Mouse (Mus musculus): Measurements from ENCODE around the gene Prkn. TPM values are rescaled to one million over a fixed set of nuclear protein-coding genes. Genes with fewer than 3 reads are reported as not detected.

Prkn gene
- total RNA-seq, 2 experiments from 2014 or later = 14.6 to 20.3 TPM

DNA sequence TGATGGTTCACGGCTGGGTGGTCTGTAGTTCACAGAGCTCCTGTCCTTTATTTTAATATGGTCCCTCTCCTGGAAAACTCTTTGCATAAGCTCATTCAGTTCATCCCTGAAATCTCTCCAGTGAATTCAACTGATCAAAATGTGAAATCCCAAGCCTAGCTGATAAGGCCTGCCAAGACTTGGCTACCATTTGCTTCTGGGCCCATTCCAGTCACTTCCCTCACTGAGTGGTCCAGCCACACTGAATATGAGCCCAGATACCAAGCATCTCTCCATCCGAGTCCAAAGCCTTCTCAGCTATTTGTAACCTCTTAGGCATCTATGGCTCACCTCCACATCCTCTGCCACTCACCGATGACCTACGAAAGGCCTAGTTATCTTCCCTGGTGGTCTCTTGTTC is 427.8 kb downstream of the Prkn start:
- no peak for DNase-seq (ENCODE audit: low spot score in 2 of 2)

DNA sequence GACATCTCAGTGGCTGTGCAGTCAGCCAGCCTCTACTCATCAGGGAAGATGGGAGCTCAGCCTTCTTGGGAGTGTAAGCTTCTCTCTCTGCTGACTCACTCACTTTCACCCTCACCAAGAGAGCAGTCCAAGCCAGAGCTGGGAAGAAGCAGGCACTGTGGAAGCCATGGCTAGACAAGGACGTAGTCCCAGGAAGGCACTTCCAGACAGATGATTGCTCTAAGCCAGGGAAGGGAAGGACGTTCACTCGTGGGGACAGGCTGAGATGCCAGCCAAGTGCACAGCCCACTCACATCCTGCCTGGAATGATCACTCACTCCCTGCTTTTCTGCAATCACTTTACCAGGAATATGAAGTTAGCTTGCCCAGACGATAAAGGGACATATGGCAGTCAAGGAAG is 430.0 kb downstream of the Prkn start:
- DNase-seq (ENCODE audit: low spot score in 2 of 2) = no peak

DNA sequence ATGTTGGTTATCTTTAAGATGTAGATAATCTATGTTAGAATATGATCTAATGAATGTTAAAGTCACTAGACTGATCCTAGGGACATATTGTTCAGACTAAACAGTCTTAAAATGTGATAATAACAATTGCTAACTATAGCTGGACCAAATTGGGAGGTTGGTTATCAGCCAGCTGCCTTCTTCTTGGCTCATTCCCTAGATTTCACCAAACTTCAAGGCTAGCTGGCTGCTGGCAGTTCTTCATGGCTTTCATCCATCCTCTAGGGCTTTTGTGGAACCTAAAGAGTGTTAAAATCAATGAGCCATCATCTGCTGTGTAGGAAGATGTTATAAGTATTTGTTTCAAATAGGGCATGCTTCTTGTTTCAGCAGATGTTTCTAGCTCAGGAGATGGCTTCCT is 431.7 kb downstream of the Prkn start:
- peak in 1 of 2 experiments; percentile 39 for DNase-seq (ENCODE audit: low spot score in 2 of 2)

DNA sequence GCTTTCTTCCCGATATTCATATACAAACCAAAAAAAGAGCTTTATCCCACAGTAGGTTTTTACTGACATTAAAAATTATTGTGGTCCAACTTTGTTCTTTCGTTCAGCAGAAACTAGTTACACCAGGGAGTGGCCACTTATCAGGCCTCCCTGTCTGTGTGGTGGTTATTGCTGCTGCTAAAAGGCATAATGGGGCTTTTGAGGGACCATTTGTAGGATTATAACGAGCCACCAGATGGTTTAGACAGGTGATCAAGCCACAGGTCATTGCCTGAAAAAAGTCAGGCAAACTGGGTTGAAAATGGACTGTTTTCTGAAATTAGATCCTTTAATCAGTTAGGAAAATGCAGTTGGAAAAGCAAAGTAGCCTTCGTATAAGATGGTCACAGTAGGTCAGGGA is 444.1 kb downstream of the Prkn start:
- DNase-seq (ENCODE audit: low spot score in 2 of 2) = no peak

DNA sequence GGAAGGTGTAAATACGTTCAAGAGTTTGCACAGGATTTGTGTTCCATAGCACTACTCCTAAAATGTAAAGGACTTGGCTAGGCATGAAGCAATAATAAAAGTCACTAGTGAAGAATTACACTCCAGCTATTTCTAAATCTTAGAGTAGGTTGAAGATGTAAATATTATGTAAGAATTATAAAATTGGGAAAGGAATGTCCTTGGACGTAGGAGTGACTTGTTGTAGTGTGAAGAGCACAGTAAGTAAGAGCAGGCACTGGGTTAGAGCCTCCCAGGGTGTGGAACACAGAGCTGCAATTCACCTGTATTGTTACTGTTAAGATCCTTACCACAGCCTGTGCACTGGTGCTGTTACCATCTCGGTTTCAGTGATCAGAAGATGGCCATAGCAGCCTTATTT is 450.0 kb downstream of the Prkn start:
- no peak for DNase-seq (ENCODE audit: low spot score in 2 of 2)

DNA sequence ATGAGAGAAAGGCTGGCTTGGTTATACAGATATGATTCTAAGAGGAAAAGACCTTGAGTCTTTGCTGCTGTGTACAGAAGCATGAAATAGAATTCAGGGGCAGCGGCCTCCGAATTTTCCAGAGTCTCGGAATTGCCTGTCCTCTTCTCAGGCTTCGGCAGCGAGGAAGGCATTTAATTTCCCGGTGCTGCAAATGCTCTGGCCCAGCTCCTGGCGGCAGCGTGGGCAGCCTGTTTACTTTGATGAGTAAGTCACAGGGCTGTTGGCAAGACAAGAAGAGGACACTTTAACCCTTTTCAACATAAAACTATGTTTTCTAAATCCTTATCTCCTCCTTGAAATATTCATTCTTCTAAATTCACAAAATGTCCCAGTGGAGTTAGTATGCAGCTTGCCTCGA is 462.9 kb downstream of the Prkn start:
- DNase-seq (ENCODE audit: low spot score in 2 of 2) = peak; percentile 24 to 26

DNA sequence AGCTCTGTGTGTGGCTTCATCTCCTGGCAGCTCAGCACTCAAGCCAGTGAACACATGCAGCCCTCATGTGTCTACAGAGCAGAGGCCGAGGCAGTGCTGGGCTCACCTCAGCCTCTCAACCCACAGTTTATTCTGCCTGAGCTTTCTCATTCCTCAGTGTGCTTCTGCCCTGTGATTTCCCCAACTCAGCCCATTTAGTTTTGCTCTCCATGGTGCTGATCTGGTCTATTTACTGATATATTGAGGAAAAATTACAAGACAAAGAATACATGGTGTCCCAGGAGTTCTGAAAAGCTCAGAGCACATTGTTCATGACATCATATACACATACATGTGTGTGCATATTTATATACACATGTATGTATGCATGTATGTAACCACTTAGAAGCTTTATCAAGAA is 469.7 kb downstream of the Prkn start:
- DNase-seq (ENCODE audit: low spot score in 2 of 2) = no peak

DNA sequence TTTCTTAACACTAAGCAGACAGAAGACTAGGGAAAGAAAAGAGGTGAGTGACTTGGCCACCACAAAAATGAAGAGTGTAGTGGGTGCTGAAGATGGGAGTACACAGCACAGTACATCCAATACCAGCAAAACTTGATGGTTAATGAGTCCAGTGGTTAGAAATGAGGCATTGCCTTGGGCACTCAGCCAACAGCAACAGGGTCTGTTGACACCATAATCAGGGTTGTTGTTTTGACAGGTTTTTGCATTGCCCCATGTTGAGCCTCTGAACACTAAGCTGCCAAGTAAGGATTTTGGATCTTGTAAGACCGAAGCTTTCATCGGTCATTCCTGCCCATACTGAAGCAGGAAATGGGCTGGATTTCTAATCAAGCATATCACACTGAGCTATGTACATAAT is 474.0 kb downstream of the Prkn start:
- DNase-seq (ENCODE audit: low spot score in 2 of 2) = no peak

DNA sequence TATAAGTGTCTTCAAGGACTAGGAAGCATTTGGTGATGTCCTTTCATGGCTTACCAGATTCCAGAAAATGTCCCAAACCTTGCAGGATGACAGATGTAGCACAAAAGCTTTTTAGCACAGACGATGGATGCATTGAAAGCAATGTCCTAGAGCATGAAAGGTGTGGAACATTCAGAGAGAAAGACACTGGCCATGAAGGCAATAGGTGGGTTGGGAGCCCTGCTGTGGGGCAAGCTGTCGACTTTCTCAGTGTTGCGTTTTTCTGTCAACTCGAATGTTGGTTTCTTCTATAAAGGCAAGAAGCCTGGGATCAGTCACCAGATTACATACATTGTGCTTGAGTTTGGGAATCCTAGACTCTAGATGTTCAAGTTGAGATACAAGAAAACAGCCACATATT is 475.5 kb downstream of the Prkn start:
- DNase-seq (ENCODE audit: low spot score in 2 of 2) = no peak

DNA sequence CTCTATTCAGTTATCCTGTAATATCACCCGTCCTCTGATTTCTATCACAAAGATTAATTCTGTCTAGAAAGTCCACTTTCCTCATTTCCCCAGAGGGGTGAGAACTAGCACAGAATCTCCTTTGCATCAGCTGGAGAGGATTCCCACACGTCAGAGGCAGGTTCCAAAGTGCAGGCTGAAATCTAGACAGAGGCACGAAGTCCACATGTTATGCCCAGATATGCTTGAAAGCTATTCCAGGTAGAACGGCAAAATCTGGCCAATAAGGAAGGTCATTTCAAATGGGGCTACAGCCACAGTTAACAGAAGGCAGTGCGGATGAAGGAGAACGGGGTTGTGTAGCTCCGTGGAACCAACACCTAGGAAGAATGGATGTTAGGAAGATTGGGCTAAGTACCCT is 478.8 kb downstream of the Prkn start:
- no peak for DNase-seq (ENCODE audit: low spot score in 2 of 2)

DNA sequence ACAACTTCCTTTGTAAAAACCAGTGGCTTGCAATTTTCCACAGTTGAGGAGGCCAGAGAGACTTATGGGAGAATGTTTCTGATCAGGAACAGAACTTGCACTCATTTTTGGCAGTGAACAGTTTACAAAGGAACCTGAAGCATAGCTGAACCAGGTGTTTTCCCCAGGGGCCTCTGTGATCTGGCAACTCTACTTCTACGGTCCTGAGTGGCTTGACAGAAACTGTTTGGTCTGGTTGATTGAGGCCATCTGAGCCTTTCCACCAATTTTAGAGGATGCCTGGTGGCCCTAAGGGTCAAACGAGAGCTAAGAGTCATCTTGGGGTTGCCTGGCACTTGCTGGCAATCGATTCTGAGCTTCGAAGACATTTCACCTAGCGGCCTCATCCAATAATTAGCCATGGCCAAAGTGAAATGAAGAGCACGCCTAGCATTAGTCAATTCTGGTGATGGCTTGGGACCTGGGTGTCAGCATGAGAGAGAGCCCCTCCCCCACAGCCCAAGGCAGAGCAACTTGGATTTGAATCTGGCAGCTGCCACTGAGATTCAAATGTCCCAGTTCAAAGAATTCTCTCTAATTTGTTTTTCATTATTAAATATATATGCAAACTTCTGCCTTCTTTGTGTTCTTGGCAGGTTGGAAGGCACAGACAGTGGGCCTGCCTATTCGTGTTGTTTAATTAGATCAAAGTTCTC is 479.6 kb downstream of the Prkn start:
- DNase-seq (ENCODE audit: low spot score in 2 of 2) = no peak

DNA sequence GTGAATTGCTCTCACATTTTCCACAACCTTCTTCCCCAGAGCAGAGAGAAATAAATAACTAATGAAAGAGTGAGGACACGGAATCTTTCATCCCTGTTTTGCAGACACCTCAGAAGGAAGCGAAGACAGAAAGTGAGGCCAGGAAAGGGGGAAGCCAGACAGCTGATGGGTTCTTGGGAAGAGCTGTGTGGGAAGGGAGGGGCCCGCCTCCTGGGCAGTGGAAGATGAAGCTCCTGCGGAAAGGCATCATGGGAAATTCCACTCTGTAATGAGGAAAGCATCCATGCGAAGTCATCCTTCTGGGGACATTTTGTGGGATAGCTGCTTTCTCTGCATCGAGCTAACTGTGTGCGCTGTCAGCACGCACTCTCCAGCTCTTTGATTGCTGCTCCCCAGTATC is 491.9 kb downstream of the Prkn start:
- DNase-seq (ENCODE audit: low spot score in 2 of 2) = no peak

DNA sequence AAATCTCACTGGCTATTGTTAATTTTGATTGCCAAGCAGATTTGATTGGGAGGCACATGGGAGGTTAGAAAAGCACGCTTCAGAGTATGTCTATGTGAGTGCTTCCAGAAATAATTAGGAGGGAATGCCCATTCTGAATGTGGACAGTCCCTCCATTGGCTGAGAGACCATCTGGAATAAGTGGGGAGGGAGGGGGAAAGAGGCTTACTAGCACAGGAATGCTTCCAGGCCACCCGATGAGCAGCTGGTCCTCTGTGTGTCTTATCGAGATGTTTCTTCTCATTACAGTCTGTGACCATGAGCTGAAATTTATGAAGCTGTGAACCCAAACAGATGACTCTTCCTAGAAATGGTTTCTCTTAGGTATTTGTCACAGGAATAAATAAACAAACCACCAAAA is 493.6 kb downstream of the Prkn start:
- DNase-seq (ENCODE audit: low spot score in 2 of 2) = no peak

DNA sequence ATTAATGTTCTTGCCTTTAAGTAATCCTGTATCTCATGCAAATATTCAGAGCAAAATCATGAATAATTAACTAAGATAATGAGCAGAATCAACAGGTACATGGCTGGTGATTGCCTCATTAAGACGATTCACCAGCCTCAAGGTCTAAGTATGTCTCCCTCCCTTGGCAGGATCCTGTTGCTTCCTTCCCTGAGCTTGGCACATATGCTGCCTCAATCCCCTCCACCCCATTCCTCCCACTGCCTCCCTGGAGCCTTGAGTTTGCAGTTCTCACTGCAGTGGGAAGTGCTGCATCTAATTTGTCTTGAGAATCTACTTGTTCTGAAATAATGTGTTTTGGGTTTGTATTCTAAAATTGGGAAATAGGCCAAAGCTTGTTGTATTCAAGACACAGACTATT is 496.0 kb downstream of the Prkn start:
- DNase-seq (ENCODE audit: low spot score in 2 of 2) = no peak

DNA sequence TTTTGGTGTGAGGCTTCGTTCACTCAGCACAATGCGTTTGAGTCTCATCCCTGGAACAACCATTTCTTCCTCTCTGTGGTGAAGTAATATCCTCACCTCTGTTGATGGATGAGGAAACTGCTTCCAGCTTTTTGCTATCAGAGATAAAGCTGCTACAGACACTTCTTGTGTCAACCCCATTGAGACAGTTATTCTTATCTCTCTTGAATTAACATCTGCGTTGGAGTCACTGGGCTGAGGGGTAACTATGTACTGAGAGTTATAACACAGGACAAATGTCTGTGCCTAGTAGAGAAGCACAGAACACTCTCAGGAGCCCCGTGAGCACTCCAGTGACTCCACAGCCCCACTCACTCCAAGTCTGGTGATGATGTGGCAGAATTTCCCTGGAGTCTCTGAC is 500.2 kb downstream of the Prkn start:
- no peak for DNase-seq (ENCODE audit: low spot score in 2 of 2)

DNA sequence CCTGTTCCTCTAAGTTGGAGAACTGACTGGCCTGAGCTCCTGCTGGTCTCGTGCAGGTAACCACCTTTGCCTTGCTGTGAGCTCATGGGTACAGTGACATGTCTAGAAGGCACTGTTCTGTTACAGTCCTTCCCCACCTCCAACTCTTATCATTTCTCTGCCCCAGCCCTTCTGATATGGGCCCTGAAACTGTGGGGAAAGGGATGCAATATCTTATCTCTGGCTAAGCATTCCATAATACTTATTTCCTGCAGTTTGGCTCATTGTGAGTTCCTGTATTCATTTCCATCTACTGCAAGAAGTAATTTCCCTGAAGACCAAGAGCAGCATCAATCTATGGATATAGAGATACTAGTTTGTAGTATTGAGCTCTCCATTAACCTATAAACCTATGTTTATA is 506.1 kb downstream of the Prkn start:
- no peak for DNase-seq (ENCODE audit: low spot score in 2 of 2)

DNA sequence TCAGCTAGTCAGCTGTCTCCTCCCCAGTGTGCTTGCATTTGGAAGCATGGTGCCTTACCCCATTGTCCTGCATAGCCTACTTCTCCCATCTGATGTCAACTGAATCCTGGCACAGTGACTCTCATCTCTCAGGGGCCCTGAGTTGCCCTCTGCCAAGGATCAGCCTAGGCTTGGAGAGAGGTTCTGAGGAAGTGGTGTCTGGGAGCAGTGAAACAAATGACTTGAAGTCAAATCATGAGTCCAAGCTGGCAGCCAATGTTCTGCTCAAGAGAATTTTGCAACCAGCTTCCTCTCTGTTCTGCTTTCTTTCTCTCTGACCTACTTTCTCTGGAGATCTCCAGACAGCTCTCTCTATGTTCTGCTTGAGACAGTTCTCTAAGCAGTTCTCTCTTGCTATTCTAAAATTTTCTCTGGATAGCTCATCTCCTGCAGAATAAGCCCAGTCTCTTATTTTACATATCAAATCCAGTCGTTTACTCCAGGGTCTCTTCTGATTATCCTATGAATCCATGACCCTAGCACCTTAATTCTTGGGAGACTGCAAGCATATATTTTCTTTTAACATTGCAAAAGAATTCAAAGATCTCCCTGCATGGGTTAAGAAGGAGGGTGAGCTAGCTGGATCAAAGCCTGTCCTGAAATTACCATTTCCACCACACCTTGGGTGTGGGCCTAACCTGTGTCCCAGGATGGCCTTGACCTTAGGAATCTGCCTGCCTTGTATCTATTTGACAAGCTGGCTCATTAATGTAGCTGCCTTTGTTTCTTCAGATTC is 512.8 kb downstream of the Prkn start:
- no peak for DNase-seq (ENCODE audit: low spot score in 2 of 2)

DNA sequence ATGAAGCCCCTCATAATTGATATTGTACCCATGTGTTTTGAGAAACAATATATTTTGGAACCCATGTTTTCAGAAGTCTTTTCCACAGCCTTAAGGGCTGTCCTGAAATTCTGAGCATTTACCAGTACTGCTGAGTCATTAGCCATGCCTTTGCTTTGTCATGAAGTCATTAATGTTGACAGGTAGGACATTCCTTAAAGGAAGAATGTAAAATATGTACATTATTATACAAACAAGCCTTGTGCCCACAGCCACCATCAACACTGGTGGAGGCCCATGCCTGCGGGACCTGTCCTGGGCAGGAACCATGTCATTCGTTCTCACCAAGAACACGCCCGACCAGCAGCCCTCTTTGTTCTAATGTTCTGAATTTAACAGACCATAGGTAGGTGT is 513.4 kb downstream of the Prkn start:
- DNase-seq (ENCODE audit: low spot score in 2 of 2) = no peak

DNA sequence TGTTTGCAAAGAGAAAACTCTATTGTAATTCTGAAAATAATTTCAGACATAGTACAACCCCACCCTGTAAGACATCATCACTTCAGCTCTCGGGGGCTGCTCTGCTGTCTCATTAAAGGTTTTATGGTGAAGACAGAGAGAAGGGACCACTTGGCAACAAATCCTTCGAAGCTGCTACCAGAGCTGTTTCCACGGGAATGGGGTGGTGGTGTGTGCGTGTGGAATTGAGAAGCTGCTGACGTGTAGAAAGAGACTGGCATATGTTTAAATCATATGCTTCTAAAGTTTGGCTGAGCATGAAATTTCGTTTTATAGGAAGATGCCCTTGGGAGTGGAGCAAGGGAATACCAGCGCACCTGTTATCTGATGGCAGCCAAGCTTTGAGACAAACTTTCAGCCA is 514.2 kb downstream of the Prkn start:
- DNase-seq (ENCODE audit: low spot score in 2 of 2) = peak in 1 of 2 experiments; percentile 44

DNA sequence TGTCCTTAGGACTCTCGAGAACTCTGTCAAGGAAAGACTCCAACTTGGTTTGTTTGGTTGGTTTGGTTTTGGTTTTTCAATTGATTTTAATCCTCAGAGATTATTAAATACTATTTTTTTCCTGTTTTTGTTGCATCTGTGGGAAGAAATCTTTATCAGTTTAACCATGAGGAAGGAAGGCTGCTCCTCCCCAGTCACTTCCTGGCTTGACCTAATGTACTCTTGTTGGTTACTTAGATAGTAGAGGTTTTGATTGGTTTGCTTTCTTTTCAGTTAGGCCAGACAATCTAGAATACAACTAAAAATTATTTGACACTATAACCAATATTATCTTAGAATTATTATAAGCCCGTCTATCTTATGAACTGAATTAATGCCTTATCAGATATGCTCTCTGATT is 535.3 kb downstream of the Prkn start:
- DNase-seq (ENCODE audit: low spot score in 2 of 2) = no peak

DNA sequence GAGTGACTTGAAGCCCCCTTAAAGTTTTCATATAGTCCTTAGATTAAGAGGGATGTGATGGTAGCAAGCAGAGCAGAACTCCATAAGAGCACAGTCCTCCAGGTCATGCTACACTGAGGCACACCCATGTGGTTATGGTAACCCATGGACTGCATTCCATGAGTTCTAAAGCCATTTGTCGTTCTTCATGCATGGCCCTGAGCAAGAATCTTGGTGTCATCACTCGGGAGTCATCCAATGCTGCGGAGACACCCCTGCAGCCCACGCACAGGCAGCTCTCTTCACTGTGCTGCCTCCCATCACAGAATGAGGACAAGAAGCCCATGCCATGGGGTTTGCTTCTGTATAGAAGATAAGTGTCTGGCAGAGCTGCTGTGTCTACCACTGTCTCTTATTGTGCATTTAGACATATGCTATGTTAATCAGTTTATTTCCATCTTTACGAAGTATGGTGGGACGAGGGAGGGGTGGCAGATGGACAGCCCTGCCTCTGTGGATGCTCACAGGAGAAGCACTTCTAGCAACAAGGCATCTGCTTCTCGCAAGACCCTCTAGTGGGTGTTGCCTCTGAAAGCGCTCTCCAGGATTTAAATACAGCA is 543.3 kb downstream of the Prkn start:
- no peak for DNase-seq (ENCODE audit: low spot score in 2 of 2)

DNA sequence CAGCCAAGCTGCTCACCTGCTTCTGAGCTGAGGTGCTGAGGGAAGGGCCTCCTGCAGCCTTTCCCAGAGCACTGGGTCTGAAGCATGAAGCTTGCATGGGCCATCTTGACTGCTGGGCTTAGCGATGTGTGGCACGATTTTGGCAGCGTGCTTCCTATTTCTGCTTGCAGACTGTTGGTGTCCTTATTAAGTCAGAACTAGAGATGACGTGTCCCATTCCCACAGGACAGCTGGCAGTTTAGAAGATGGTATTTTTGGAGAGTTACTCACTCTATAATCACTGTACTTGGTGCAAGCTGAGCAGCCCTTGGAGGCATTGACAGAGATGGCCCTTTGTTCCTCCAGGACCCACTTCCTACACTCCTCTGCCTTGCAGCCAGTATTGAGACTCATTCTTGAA is 545.1 kb downstream of the Prkn start:
- DNase-seq (ENCODE audit: low spot score in 2 of 2) = peak; percentile 35 to 68
